In genomic region chr17:34632261-34632691, GRCm38 (mm10) we compare ENCODE assay signal across 8 mouse cellular contexts. TPM values are rescaled to one million over a fixed set of nuclear protein-coding genes. Genes with fewer than 3 reads are reported as not detected.
DNase-seq lines count a peak whose midpoint lies in the region; ATAC-seq lines count a peak whose summit lies in the region.

No protein-coding gene starts in this region.

- ATAC-seq in activated CD4-positive, CD25-positive, alpha-beta regulatory T cell, adult 4 months = peak; percentile 44
- ATAC-seq in inflammation-experienced regulatory T-cells, adult 6 months = peak; percentile 48
- ATAC-seq in megakaryocyte, adult 5-6 weeks (ENCODE audit: poor library complexity, severe bottlenecking) = peak; percentile 81

- intact Hi-C loops in gastrocnemius, postnatal 14 days (cut with DNase I; ENCODE audit: low total_unique reads) = no loop called here
- intact Hi-C loops in left cerebral cortex, postnatal 10 days (cut with DNase I) = no loop called here

- DNase-seq in embryo, embryonic 10.5 days (ENCODE audit: low spot score) = peak; percentile 71
- peak; percentile 72 for DNase-seq in gastrocnemius, postnatal 14 days
- DNase-seq in left cerebral cortex, postnatal 10 days (ENCODE audit: extremely low spot score in 1 of 2, low spot score in 2 of 2) = peak; percentile 72 to 87
- DNase-seq in right cerebral cortex, postnatal 10 days (ENCODE audit: low spot score in 2 of 2) = peak; percentile 88 to 89
- DNase-seq in urinary bladder, postnatal 25 days (ENCODE audit: low spot score) = peak; percentile 72

RNA-seq across cellular contexts. Expression of gene Prrt1, which starts 2.9 kb away (rescaled TPM):
- polyA plus RNA-seq in activated CD4-positive, CD25-positive, alpha-beta regulatory T cell, adult 4 months (2017; shearing (Covaris generic)) = 1 to 10 TPM in 1 of 2 experiments, under 1 TPM in 1; 0.34 to 1.4 TPM
- under 1 TPM; 0.27 to 0.47 TPM for total RNA-seq in gastrocnemius, postnatal 14 days (2021)
- 1 to 10 TPM in 2 of 3 experiments, under 1 TPM in 1; 0.79 to 4.0 (median 3.7) TPM for polyA plus RNA-seq in inflammation-experienced regulatory T-cells, adult 6 months (2017; shearing (Covaris generic))
- total RNA-seq in left cerebral cortex, postnatal 10 days (2021) = 100 to 1,000 TPM; 157 to 158 TPM
- 0.22 and 0.73 TPM in 2 replicates for total RNA-seq in megakaryocyte, adult 5-6 weeks (2015)
- total RNA-seq in megakaryocyte, adult 5-6 weeks (2017) = 0.22 TPM in 1 of 2 replicates, not detected in the other

RNA-seq across cellular contexts. Expression of gene Ppt2, which starts 4.0 kb away (rescaled TPM):
- polyA plus RNA-seq in activated CD4-positive, CD25-positive, alpha-beta regulatory T cell, adult 4 months (2017; shearing (Covaris generic)) = 10 to 100 TPM; 13.3 to 16.8 TPM
- total RNA-seq in gastrocnemius, postnatal 14 days (2021) = 10 to 100 TPM; 35.7 to 38.9 TPM
- 10 to 100 TPM; 18.8 to 22.9 (median 20.6) TPM for polyA plus RNA-seq in inflammation-experienced regulatory T-cells, adult 6 months (2017; shearing (Covaris generic))
- 10 to 100 TPM; 31.4 to 36.7 TPM for total RNA-seq in left cerebral cortex, postnatal 10 days (2021)
- 37.0 and 41.4 TPM in 2 replicates for total RNA-seq in megakaryocyte, adult 5-6 weeks (2015)
- total RNA-seq in megakaryocyte, adult 5-6 weeks (2017) = 25.6 and 26.8 TPM in 2 replicates

RNA-seq across cellular contexts. Expression of gene Fkbpl, which starts 12.3 kb away (rescaled TPM):
- 1 to 10 TPM; 3.5 to 5.4 TPM for polyA plus RNA-seq in activated CD4-positive, CD25-positive, alpha-beta regulatory T cell, adult 4 months (2017; shearing (Covaris generic))
- 1 to 10 TPM; 4.6 to 6.4 TPM for total RNA-seq in gastrocnemius, postnatal 14 days (2021)
- polyA plus RNA-seq in inflammation-experienced regulatory T-cells, adult 6 months (2017; shearing (Covaris generic)) = 1 to 10 TPM; 4.4 to 5.8 (median 5.2) TPM
- 10 to 100 TPM; 12.5 to 13.7 TPM for total RNA-seq in left cerebral cortex, postnatal 10 days (2021)
- total RNA-seq in megakaryocyte, adult 5-6 weeks (2015) = 4.0 and 4.2 TPM in 2 replicates
- total RNA-seq in megakaryocyte, adult 5-6 weeks (2017) = 40.5 and 41.6 TPM in 2 replicates

RNA-seq across cellular contexts. Expression of gene Atf6b, which starts 14.7 kb away (rescaled TPM):
- polyA plus RNA-seq in activated CD4-positive, CD25-positive, alpha-beta regulatory T cell, adult 4 months (2017; shearing (Covaris generic)) = 10 to 100 TPM; 15.6 to 26.7 TPM
- 10 to 100 TPM in 1 of 2 experiments, 1 to 10 TPM in 1; 8.9 to 11.0 TPM for total RNA-seq in gastrocnemius, postnatal 14 days (2021)
- polyA plus RNA-seq in inflammation-experienced regulatory T-cells, adult 6 months (2017; shearing (Covaris generic)) = 10 to 100 TPM; 19.0 to 21.9 (median 19.3) TPM
- total RNA-seq in left cerebral cortex, postnatal 10 days (2021) = 10 to 100 TPM; 73.1 to 76.5 TPM
- total RNA-seq in megakaryocyte, adult 5-6 weeks (2015) = 31.9 and 32.4 TPM in 2 replicates
- total RNA-seq in megakaryocyte, adult 5-6 weeks (2017) = 25.4 and 32.2 TPM in 2 replicates

RNA-seq across cellular contexts. Expression of gene Egfl8, which starts 16.5 kb away (rescaled TPM):
- 1 to 10 TPM; 1.3 to 1.9 TPM for polyA plus RNA-seq in activated CD4-positive, CD25-positive, alpha-beta regulatory T cell, adult 4 months (2017; shearing (Covaris generic))
- 10 to 100 TPM in 1 of 2 experiments, 1 to 10 TPM in 1; 5.4 to 11.1 TPM for total RNA-seq in gastrocnemius, postnatal 14 days (2021)
- polyA plus RNA-seq in inflammation-experienced regulatory T-cells, adult 6 months (2017; shearing (Covaris generic)) = 1 to 10 TPM; 1.1 to 2.1 (median 1.2) TPM
- total RNA-seq in left cerebral cortex, postnatal 10 days (2021) = 1 to 10 TPM; 4.3 to 5.2 TPM
- total RNA-seq in megakaryocyte, adult 5-6 weeks (2015) = 0.82 and 0.91 TPM in 2 replicates
- total RNA-seq in megakaryocyte, adult 5-6 weeks (2017) = 0.57 and 5.0 TPM in 2 replicates

Comparison
In these comparisons a context has a peak if more than half of its experiments do, and no peak if none do; other contexts are left out.
1. Peak in every context shown above with its lines: DNase-seq and ATAC-seq.
2. RNA of gene Prrt1, which starts 2.9 kb away (total RNA-seq): 157 to 158 TPM in left cerebral cortex, postnatal 10 days; 0.27 to 0.47 TPM in gastrocnemius, postnatal 14 days and 0.22 to 0.73 TPM in megakaryocyte, adult 5-6 weeks; every median in the first group is over 10 times any median in the second.